Mouse (Mus musculus): ENCODE measurements around the gene Cldn22. TPM values are rescaled to one million over a fixed set of nuclear protein-coding genes. Genes with fewer than 3 reads are reported as not detected.
A peak's percentile ranks its signal among the peaks of the same experiment; 100 is the strongest.

Cldn22 gene
- polyA plus RNA-seq, 1 experiment from 2014 or later = not detected

GRCm38 (mm10) chr8:47872361-47873107 is 48.3 kb downstream of the Cldn22 start:
- H3K4me3 ChIP-seq = no peak overlapping the region
- no peak overlapping the region for H3K9ac ChIP-seq
- H3K27ac ChIP-seq = no peak overlapping the region
- WGBS = 53% methylated on average over 13 of the region's 13 CpGs
- no peaks in the 10 kb centered on the region for H3K27me3 ChIP-seq (replicated peaks)
- no peak overlapping the region for H3K4me2 ChIP-seq
- no peaks in the 10 kb centered on the region for H3K9me3 ChIP-seq
- peak; percentile 88 for ATAC-seq (replicated peaks)
- H3K36me3 ChIP-seq (replicated peaks) = no peaks in the 10 kb centered on the region
- no peaks in the 10 kb centered on the region for H3K4me1 ChIP-seq

- ATAC-seq (replicated peaks) = no peak
- Histone ChIP-seq H3K36me3 (replicated peaks) (no peaks in the 10 kb centered on the region), H3K4me2 (no peak overlapping the region), H3K27ac (no peak overlapping the region), H3K4me1 (no peaks in the 10 kb centered on the region), H3K9ac (no peak overlapping the region), H3K27me3 (replicated peaks) (no peaks in the 10 kb centered on the region), H3K4me3 (no peak overlapping the region), H3K9me3 (no peaks in the 10 kb centered on the region)
- WGBS = 67% methylated on average over 13 of the region's 13 CpGs
Observed at GRCm38 (mm10) chr8:47874497-47875178, 50.4 kb downstream of the Cldn22 start.

Other genes with a start within 250 kb of the Cldn22 start
- gene Ing2, start 148.9 kb upstream of the Cldn22 start, polyA plus RNA-seq (2015; fragmentation: Nextera tagmentation; extraction: Ambion mirVana) = 6.1 and 6.2 TPM in 2 replicates
- 35.1 and 35.8 TPM in 2 replicates for gene Cdkn2aip, start 110.5 kb upstream of the Cldn22 start, polyA plus RNA-seq (2015; fragmentation: Nextera tagmentation; extraction: Ambion mirVana)
- not detected in 2 replicates for gene Cldn24, start 2.3 kb upstream of the Cldn22 start, polyA plus RNA-seq (2015; fragmentation: Nextera tagmentation; extraction: Ambion mirVana)
- gene Wwc2, start 166.4 kb downstream of the Cldn22 start, polyA plus RNA-seq (2015; fragmentation: Nextera tagmentation; extraction: Ambion mirVana) = 5.6 and 5.9 TPM in 2 replicates

Data from midbrain, embryonic 15.5 days (tissue).